7 mouse cellular contexts compared by ENCODE assay signal in the genomic region with DNA sequence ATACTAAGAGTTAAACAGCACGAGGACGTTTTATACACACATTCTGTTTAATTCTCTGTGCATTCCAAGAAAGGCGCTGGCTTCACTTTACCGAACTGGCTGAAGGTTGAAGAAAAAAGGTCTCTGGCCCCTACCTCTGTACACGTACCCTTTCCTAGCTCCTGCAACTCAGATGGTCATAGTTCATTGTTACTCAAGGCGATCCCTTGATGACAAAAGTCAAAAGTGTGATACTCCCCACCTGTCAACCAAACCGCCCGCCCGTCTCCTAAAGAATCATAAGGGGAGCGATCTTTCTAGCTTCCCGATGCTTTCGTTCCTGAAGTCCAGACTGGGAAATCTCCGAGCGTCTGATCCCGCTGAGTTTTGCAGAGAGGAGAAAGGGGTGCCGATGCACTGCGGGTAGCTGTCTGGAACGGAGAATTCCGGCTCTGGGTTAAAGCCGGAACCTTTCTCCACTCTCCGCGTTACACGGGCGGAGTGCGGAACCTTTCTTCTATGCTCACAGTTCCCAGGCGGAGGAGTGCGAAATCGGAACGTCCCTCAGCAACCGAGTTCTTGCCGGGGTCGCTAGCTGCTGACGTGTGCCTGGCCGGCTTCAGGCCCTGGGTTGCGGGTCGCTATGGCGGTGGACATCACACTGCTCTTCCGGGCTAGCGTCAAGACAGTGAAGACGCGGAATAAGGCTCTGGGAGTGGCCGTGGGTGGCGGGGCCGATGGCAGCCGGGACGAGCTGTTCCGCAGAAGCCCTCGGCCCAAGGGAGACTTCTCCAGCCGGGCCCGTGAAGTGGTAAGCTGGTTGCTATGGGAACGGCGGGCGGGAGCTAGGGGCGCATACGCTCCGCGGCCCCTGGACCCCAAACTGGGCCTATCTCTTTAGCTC. TPM values are rescaled to one million over a fixed set of nuclear protein-coding genes. Genes with fewer than 3 reads are reported as not detected.
A peak's percentile ranks its signal among the peaks of the same experiment; 100 is the strongest.
DNase-seq lines count a peak whose midpoint lies in the region; ATAC-seq lines count a peak whose summit lies in the region.

Gene Stx18, plus strand, starts transcription at position 33 of the 883 bp plus-strand sequence.

- no peaks in the 10 kb centered on the region for H3K36me3 ChIP-seq in embryonic facial prominence, embryonic 11.5 days (replicated peaks; ENCODE audit: control insufficient read depth, insufficient read depth, low read depth, low read length)
- H3K36me3 ChIP-seq in limb, embryonic 10.5 days: peaks cover 15% of the 10 kb centered on the region
- peaks cover 9% of the 10 kb centered on the region; the same call in 1 of the 2 replicates for H3K36me3 ChIP-seq in midbrain, embryonic 13.5 days

- H3K27ac ChIP-seq in embryonic facial prominence, embryonic 11.5 days (replicated peaks; ENCODE audit: low read depth, low read length): 0 out of 2 replicates have a peak within 1 kb of the TSS, but pooled peaks have one; percentile 35
- peak within 1 kb of the TSS; percentile 86 for H3K27ac ChIP-seq in limb, embryonic 10.5 days
- peak within 1 kb of the TSS; percentile 74 for H3K27ac ChIP-seq in midbrain, embryonic 13.5 days

- ATAC-seq in embryonic facial prominence, embryonic 11.5 days (replicated peaks; ENCODE audit: insufficient number of reproducible peaks, low FRiP score, low TSS enrichment, low read depth): peak; percentile 90
- peak; percentile 93 for ATAC-seq in granulocyte monocyte progenitor cell, adult 5-6 weeks (replicated peaks; ENCODE audit: poor library complexity, severe bottlenecking)
- peak; percentile 97 for ATAC-seq in midbrain, embryonic 13.5 days

- no peaks in the 10 kb centered on the region for H3K4me1 ChIP-seq in embryonic facial prominence, embryonic 11.5 days (ENCODE audit: control insufficient read depth, insufficient read depth, low read length)
- peaks cover 18% of the 10 kb centered on the region for H3K4me1 ChIP-seq in limb, embryonic 10.5 days
- H3K4me1 ChIP-seq in midbrain, embryonic 13.5 days (replicated peaks): peaks cover 21% of the 10 kb centered on the region

- peak within 1 kb of the TSS; percentile 92 for H3K9ac ChIP-seq in embryonic facial prominence, embryonic 11.5 days (replicated peaks; ENCODE audit: low read length)
- H3K9ac ChIP-seq in midbrain, embryonic 13.5 days (replicated peaks): peak within 1 kb of the TSS; percentile 79

- peak; percentile 93 for DNase-seq in adrenal gland, postnatal 14 days
- DNase-seq in embryonic facial prominence, embryonic 11.5 days (ENCODE audit: low spot score): peak; percentile 93
- peak; percentile 83 for DNase-seq in kidney, adult 11 months
- DNase-seq in limb, embryonic 10.5 days (ENCODE audit: low spot score): peak; percentile 87
- DNase-seq in spleen, adult 12 weeks (ENCODE audit: low spot score): peak; percentile 51

- no peaks in the 10 kb centered on the region for H3K27me3 ChIP-seq in embryonic facial prominence, embryonic 11.5 days (ENCODE audit: control insufficient read depth, insufficient read depth, low read length)
- H3K27me3 ChIP-seq in limb, embryonic 10.5 days (ENCODE audit: low read depth, poor library complexity, severe bottlenecking): no peaks in the 10 kb centered on the region
- H3K27me3 ChIP-seq in midbrain, embryonic 13.5 days: peaks cover 6% of the 10 kb centered on the region; the same call in 1 of the 2 replicates

- no peaks in the 10 kb centered on the region for H3K9me3 ChIP-seq in embryonic facial prominence, embryonic 11.5 days (replicated peaks; ENCODE audit: control insufficient read depth, low read length)
- H3K9me3 ChIP-seq in limb, embryonic 10.5 days (replicated peaks): no peaks in the 10 kb centered on the region
- no peaks in the 10 kb centered on the region for H3K9me3 ChIP-seq in midbrain, embryonic 13.5 days

- H3K4me3 ChIP-seq in embryonic facial prominence, embryonic 11.5 days (ENCODE audit: low read depth, low read length): peak within 1 kb of the TSS; percentile 85
- H3K4me3 ChIP-seq in limb, embryonic 10.5 days: peak within 1 kb of the TSS; percentile 79
- H3K4me3 ChIP-seq in midbrain, embryonic 13.5 days (replicated peaks): peak within 1 kb of the TSS; percentile 59

- peak within 1 kb of the TSS; percentile 76 for H3K4me2 ChIP-seq in embryonic facial prominence, embryonic 11.5 days (ENCODE audit: low read depth, low read length)
- peak within 1 kb of the TSS; percentile 81 for H3K4me2 ChIP-seq in midbrain, embryonic 13.5 days (replicated peaks)

- WGBS in embryonic facial prominence, embryonic 11.5 days: under 1% methylated on average over 57 of the region's 57 CpGs
- WGBS in limb, embryonic 10.5 days: 1% methylated on average over 57 of the region's 57 CpGs
- under 1% methylated on average over 57 of the region's 57 CpGs for WGBS in midbrain, embryonic 13.5 days

RNA-seq across cellular contexts. Expression of gene Stx18, which starts in this region (rescaled TPM):
- 45.0 and 47.0 TPM in 2 replicates for total RNA-seq in adrenal gland, postnatal 14 days (2021)
- polyA plus RNA-seq in embryonic facial prominence, embryonic 11.5 days (2014; fragmentation: Nextera tagmentation; extraction: Ambion mirVana): 65.1 and 71.4 TPM in 2 replicates
- total RNA-seq in granulocyte monocyte progenitor cell, adult 5-6 weeks (2014; fragmentation: Nextera tagmentation): 22.9 and 30.9 TPM in 2 replicates
- 47.2 and 53.4 TPM in 2 replicates for total RNA-seq in granulocyte monocyte progenitor cell, adult 5-6 weeks (2017)
- polyA plus RNA-seq in limb, embryonic 10.5 days (2016; fragmentation: Nextera tagmentation; extraction: Ambion mirVana): 49.4 and 53.4 TPM in 2 replicates
- 34.9 and 36.5 TPM in 2 replicates for polyA plus RNA-seq in midbrain, embryonic 13.5 days (2015; fragmentation: Nextera tagmentation; extraction: Ambion mirVana)

Comparison
In these comparisons a context has a peak if more than half of its experiments do, and no peak if none do; other contexts are left out.
1. Peak in every context shown above with its lines: DNase-seq, ATAC-seq, H3K4me3 ChIP-seq and H3K27ac ChIP-seq.
2. H3K27ac ChIP-seq: peak in every context shown above with its lines; median percentile 86 in limb, embryonic 10.5 days; 74 in midbrain, embryonic 13.5 days; 35 in embryonic facial prominence, embryonic 11.5 days.